Mouse (Mus musculus) liver, embryonic 14.5 days (tissue): ENCODE data around the gene Cdk1.

Experiments
- CTCF ChIP-seq: IDR thresholded peaks from 2 replicates; pipeline ENCODE4 v1.5.1; 2016; ENCODE audit warnings: antibody characterized with exemption, low read depth, control low read depth
- EP300 ChIP-seq: IDR thresholded peaks from 2 replicates; pipeline ENCODE4 v1.6.1; 2016; ENCODE audit warnings: antibody characterized with exemption, low read depth

DNA sequence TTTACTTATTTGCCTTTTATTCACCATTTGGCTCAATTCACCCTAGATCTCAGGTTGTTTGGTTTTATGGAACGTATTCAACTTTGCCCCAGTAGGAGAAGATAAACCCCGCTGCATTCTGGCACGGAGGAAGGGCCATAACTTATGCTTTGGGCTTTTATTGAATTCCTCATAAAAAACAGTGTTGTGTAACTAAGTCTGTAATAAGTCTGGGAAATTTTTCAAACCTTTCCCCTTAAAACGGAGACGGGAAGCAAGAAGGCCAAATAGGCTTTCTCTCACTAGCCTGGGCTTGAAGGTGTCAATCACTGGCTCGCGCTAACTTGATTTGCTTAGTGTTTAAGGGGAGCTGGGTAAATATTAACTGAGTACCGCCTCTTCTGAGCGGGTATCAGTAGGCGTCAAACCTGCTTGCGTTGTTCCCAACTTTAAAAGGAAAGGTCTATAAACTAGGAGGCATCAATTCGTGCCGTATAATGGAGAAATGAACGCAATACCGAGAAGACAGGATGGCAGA, 31.2 kb downstream of the Cdk1 start:
- TF ChIP-seq CTCF: no peak
- no peak for TF ChIP-seq EP300
